Mouse (Mus musculus): ENCODE results near the gene Olfr716.
"Not testable (repeated sequence)": the region's sequence is repeated elsewhere in the genome, so short reads cannot be mapped to it uniquely, and the experiment has no call there.

Gene Olfr716

DNA sequence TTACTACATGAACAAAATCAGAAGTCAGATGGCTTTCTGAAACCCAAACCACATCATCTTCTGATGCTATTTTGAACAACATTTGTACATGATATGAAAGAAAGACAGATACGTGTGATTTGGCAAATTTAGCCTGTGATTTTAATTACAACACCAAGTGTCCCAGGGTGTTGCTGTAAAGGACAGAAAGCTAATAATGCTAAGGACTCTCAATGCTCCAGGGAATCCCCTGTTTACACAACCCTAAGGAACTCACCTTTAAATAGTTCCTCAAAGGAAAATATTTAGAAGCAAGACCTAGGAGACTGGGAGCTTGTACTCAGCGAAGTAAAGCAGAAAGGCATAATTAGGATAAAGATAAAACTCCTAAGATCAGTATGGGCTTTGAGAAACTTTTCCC is at the start of gene Olfr716:
Olfr716 (plus strand) TSS at position 301 of the 400 bp plus-strand sequence.
- DNase-seq: not testable (repeated sequence)

DNA sequence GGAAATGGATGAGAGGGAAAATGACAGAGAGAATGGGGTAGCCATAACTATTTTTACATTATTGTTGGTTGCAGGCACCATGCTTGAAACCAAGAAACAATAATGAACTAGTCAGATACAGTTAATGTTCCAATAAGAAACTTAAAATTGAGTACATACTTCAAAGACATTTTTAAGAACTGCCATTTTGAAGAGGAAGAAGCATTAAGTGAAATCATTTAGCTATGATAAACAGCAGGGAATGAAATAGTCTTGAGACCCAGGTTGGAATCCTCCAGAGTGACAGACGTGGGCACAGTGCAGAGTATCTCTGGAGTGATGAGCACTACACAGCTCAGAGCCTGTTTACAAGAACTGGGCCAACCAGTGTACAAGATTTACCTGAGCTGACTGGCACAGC is 45.2 kb upstream of the Olfr716 start, which contains the start of gene Olfr17:
Olfr17 (plus strand) TSS at position 301 of the 400 bp plus-strand sequence.
- DNase-seq: no peak

GRCm38 (mm10) chr7:107110269-107110668 is 27.9 kb upstream of the Olfr716 start, which contains the start of gene Olfr715b:
Gene Olfr715b, minus strand, starts transcription at chr7:107110369.
- not testable (repeated sequence) for DNase-seq

GRCm38 (mm10) chr7:107130983-107131382 is 7.1 kb upstream of the Olfr716 start, which contains the start of gene Olfr715:
Gene Olfr715, minus strand, starts transcription at chr7:107131083.
- not testable (repeated sequence) for DNase-seq

GRCm38 (mm10) chr7:107166690-107167089 is 28.6 kb downstream of the Olfr716 start, which contains the start of gene Nlrp14:
Gene Nlrp14, plus strand, starts transcription at chr7:107166990.
- DNase-seq: no peak

DNA sequence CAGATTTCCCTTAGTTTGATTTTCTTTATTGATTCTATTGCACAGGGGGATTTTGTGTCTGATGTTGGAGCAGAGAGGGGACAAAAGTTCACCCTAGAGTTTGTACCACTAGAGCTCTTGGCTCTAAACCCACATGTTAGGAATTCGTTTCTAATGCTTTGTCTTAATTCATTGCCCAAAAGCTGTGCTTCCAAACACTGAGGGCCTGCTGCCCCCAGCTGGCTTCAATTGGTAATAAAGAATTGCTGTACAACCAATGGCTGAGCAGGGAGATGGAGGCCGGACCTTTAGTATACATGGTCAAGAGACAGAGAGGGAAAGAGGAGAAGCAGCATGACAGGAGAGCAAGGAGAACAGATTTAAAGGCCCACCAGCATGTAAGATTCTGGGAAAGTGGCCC is 42.3 kb downstream of the Olfr716 start:
- DNase-seq: no peak
